Mouse (Mus musculus) embryonic fibroblast, embryonic 13.5 days (primary cell): ENCODE measurements around the gene Tnfrsf8.

Experiments
- CTCF ChIP-seq: IDR thresholded peaks from 2 replicates; pipeline ENCODE4 v1.5.1; 2011; ENCODE audit warnings: mild to moderate bottlenecking, control low read depth, low read length, moderate library complexity, borderline replicate concordance; ENCODE audit not compliant: insufficient read depth
- POLR2A ChIP-seq: IDR thresholded peaks from 2 replicates; pipeline ENCODE4 v1.6.1; 2011; ENCODE audit warnings: low read depth, mild to moderate bottlenecking, control low read depth, low read length, moderate library complexity

DNA sequence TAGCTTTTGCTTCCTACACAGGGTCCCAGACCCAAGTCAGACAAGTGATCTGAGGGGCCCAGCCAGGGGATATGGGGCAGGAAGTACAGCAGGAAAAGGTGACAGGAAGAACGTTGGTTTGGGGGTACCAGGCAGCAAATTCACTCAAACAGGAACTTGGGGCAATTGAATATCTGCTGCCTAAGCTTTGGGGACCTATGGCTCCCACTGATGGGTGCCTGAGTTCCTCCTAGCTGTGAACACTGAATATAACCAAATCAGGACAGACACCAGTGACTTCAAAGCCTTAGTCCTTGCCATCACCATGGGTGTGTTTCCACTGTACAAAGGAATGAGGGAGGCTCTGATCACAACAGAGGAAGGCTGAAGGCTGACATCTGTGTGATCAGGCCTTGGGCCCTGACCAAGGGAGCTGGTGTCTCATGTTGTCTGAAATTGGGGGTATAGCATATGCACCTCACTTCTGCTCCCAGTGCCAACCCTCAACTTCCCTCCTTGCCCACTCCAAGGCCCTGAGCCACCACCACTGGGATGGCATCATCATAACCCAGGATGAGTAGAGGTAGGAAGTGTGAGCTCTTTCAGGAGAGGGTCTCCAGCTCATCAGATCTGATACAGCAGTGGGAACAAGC is 72.1 kb downstream of the Tnfrsf8 start:
- TF ChIP-seq CTCF, result no peak
- no peak for TF ChIP-seq POLR2A
